Mouse (Mus musculus) right cerebral cortex, postnatal 14 days (tissue): ENCODE measurements around the gene Defa36.
"Not testable (repeated sequence)": the region's sequence is repeated elsewhere in the genome, so short reads cannot be mapped to it uniquely, and the experiment has no call there.

Experiments
- DNase-seq: peaks from one replicate; pipeline ENCODE4 v3.0.0; 2022

The Defa36 gene

GRCm38 (mm10) chr8:21427111-21427510 lies at the start of gene Defa36:
Defa36 (plus strand) TSS chr8:21427411.
- DNase-seq, result not testable (repeated sequence)

- DNase-seq, result not testable (repeated sequence)
Measured at GRCm38 (mm10) chr8:21378215-21378614, 49.0 kb upstream of the Defa36 start, which contains the start of gene Defa2. Defa2 (plus strand) TSS chr8:21378515.

- not testable (repeated sequence) for DNase-seq
Measured at GRCm38 (mm10) chr8:21391511-21391910, 35.7 kb upstream of the Defa36 start, which contains the start of gene Defa33. Defa33 (plus strand) TSS chr8:21391811.

GRCm38 (mm10) chr8:21456460-21456859 lies 29.2 kb downstream of the Defa36 start, which contains the start of gene Gm7849:
Gm7849 (minus strand) TSS chr8:21456560.
- not testable (repeated sequence) for DNase-seq
